Mouse (Mus musculus): ENCODE measurements around the gene Cyp46a1. TPM values are rescaled to one million over a fixed set of nuclear protein-coding genes. Genes with fewer than 3 reads are reported as not detected.

Gene Cyp46a1
- polyA plus RNA-seq, 1 experiment from 2014 or later: 11.7 TPM

- no peak overlapping the region for H3K27ac ChIP-seq (ENCODE audit: low read depth, low read length)
- no peaks in the 10 kb centered on the region for H3K36me3 ChIP-seq (ENCODE audit: control insufficient read depth, insufficient read depth, low read length)
- H3K9ac ChIP-seq (ENCODE audit: low read depth, low read length): no peak overlapping the region
- ATAC-seq (ENCODE audit: low FRiP score) (no peak), DNase-seq (ENCODE audit: low spot score) (no peak)
- H3K27me3 ChIP-seq (ENCODE audit: control insufficient read depth, insufficient read depth, low read length): peaks cover 13% of the 10 kb centered on the region
- no peaks in the 10 kb centered on the region for H3K9me3 ChIP-seq (ENCODE audit: control insufficient read depth, low read length)
- H3K4me1 ChIP-seq (replicated peaks; ENCODE audit: control insufficient read depth, insufficient read depth, low read length): peaks cover 31% of the 10 kb centered on the region
- WGBS: 26% methylated on average over 6 of the region's 6 CpGs
- no peak overlapping the region for H3K4me2 ChIP-seq (replicated peaks; ENCODE audit: low read depth, low read length)
- H3K4me3 ChIP-seq (ENCODE audit: low read depth, low read length): no peak overlapping the region
Measured at GRCm38 (mm10) chr12:108316655-108317054, 17.5 kb upstream of the Cyp46a1 start.

- DNase-seq (ENCODE audit: low spot score) (peak; percentile 48), ATAC-seq (ENCODE audit: low FRiP score) (no peak)
- Histone ChIP-seq H3K9ac (ENCODE audit: low read depth, low read length) (no peak overlapping the region), H3K4me1 (replicated peaks; ENCODE audit: control insufficient read depth, insufficient read depth, low read length) (peaks cover 28% of the 10 kb centered on the region), H3K4me3 (ENCODE audit: low read depth, low read length) (no peak overlapping the region), H3K4me2 (replicated peaks; ENCODE audit: low read depth, low read length) (no peak overlapping the region), H3K27ac (ENCODE audit: low read depth, low read length) (0 out of 2 replicates have a peak overlapping the region, but pooled peaks have one; percentile 17), H3K36me3 (ENCODE audit: control insufficient read depth, insufficient read depth, low read length) (no peaks in the 10 kb centered on the region), H3K27me3 (ENCODE audit: control insufficient read depth, insufficient read depth, low read length) (peaks cover 13% of the 10 kb centered on the region), H3K9me3 (ENCODE audit: control insufficient read depth, low read length) (no peaks in the 10 kb centered on the region)
- WGBS: 9% methylated on average over 9 of the region's 9 CpGs
Measured at GRCm38 (mm10) chr12:108317201-108317738, 16.9 kb upstream of the Cyp46a1 start.

- H3K9me3 ChIP-seq (ENCODE audit: control insufficient read depth, low read length): no peaks in the 10 kb centered on the region
- H3K4me2 ChIP-seq (replicated peaks; ENCODE audit: low read depth, low read length): peak overlapping the region; percentile 8; the same call in 1 of the 2 replicates
- H3K4me1 ChIP-seq (replicated peaks; ENCODE audit: control insufficient read depth, insufficient read depth, low read length): peaks cover 26% of the 10 kb centered on the region
- H3K27ac ChIP-seq (ENCODE audit: low read depth, low read length): no peak overlapping the region
- H3K4me3 ChIP-seq (ENCODE audit: low read depth, low read length): no peak overlapping the region
- no peak for ATAC-seq (ENCODE audit: low FRiP score)
- peaks cover 13% of the 10 kb centered on the region for H3K27me3 ChIP-seq (ENCODE audit: control insufficient read depth, insufficient read depth, low read length)
- no peak overlapping the region for H3K9ac ChIP-seq (ENCODE audit: low read depth, low read length)
- WGBS: 14% methylated on average over 18 of the region's 18 CpGs
- H3K36me3 ChIP-seq (ENCODE audit: control insufficient read depth, insufficient read depth, low read length): no peaks in the 10 kb centered on the region
- DNase-seq (ENCODE audit: low spot score): no peak
Measured at GRCm38 (mm10) chr12:108317826-108318430, 16.3 kb upstream of the Cyp46a1 start.

- WGBS: 13% methylated on average over 37 of the region's 37 CpGs
- peak overlapping the region; percentile 8; the same call in 1 of the 2 replicates for H3K4me2 ChIP-seq (replicated peaks; ENCODE audit: low read depth, low read length)
- DNase-seq (ENCODE audit: low spot score): no peak
- no peak overlapping the region for H3K9ac ChIP-seq (ENCODE audit: low read depth, low read length)
- H3K36me3 ChIP-seq (ENCODE audit: control insufficient read depth, insufficient read depth, low read length): no peaks in the 10 kb centered on the region
- no peak for ATAC-seq (ENCODE audit: low FRiP score)
- H3K9me3 ChIP-seq (ENCODE audit: control insufficient read depth, low read length): no peaks in the 10 kb centered on the region
- no peak overlapping the region for H3K4me3 ChIP-seq (ENCODE audit: low read depth, low read length)
- H3K27ac ChIP-seq (ENCODE audit: low read depth, low read length): no peak overlapping the region
- peaks cover 26% of the 10 kb centered on the region for H3K4me1 ChIP-seq (replicated peaks; ENCODE audit: control insufficient read depth, insufficient read depth, low read length)
- peaks cover 13% of the 10 kb centered on the region for H3K27me3 ChIP-seq (ENCODE audit: control insufficient read depth, insufficient read depth, low read length)
Measured at GRCm38 (mm10) chr12:108318499-108318898, 15.7 kb upstream of the Cyp46a1 start.

- Histone ChIP-seq H3K9me3 (ENCODE audit: control insufficient read depth, low read length) (no peaks in the 10 kb centered on the region), H3K4me1 (replicated peaks; ENCODE audit: control insufficient read depth, insufficient read depth, low read length) (peaks cover 26% of the 10 kb centered on the region), H3K27ac (ENCODE audit: low read depth, low read length) (peak overlapping the region; percentile 87), H3K4me3 (ENCODE audit: low read depth, low read length) (no peak overlapping the region), H3K27me3 (ENCODE audit: control insufficient read depth, insufficient read depth, low read length) (peaks cover 13% of the 10 kb centered on the region), H3K36me3 (ENCODE audit: control insufficient read depth, insufficient read depth, low read length) (no peaks in the 10 kb centered on the region), H3K4me2 (replicated peaks; ENCODE audit: low read depth, low read length) (no peak overlapping the region), H3K9ac (ENCODE audit: low read depth, low read length) (no peak overlapping the region)
- ATAC-seq (ENCODE audit: low FRiP score) (peak; percentile 9), DNase-seq (ENCODE audit: low spot score) (peak; percentile 67)
- 3% methylated on average over 8 of the region's 8 CpGs for WGBS
Measured at GRCm38 (mm10) chr12:108320096-108320495, 14.1 kb upstream of the Cyp46a1 start.

- WGBS: 55% methylated on average over 5 of the region's 5 CpGs
- Histone ChIP-seq H3K4me1 (replicated peaks; ENCODE audit: control insufficient read depth, insufficient read depth, low read length) (peaks cover 15% of the 10 kb centered on the region), H3K4me3 (ENCODE audit: low read depth, low read length) (no peak overlapping the region), H3K9ac (ENCODE audit: low read depth, low read length) (no peak overlapping the region), H3K27ac (ENCODE audit: low read depth, low read length) (no peak overlapping the region), H3K9me3 (ENCODE audit: control insufficient read depth, low read length) (no peaks in the 10 kb centered on the region), H3K36me3 (ENCODE audit: control insufficient read depth, insufficient read depth, low read length) (no peaks in the 10 kb centered on the region), H3K4me2 (replicated peaks; ENCODE audit: low read depth, low read length) (no peak overlapping the region), H3K27me3 (ENCODE audit: control insufficient read depth, insufficient read depth, low read length) (peaks cover 27% of the 10 kb centered on the region)
- no peak for DNase-seq (ENCODE audit: low spot score)
- no peak for ATAC-seq (ENCODE audit: low FRiP score)
Measured at GRCm38 (mm10) chr12:108326401-108326800, 7.8 kb upstream of the Cyp46a1 start.

- H3K4me1 ChIP-seq (replicated peaks; ENCODE audit: control insufficient read depth, insufficient read depth, low read length): peaks cover 12% of the 10 kb centered on the region
- 3% methylated on average over 66 of the region's 66 CpGs for WGBS
- H3K27me3 ChIP-seq (ENCODE audit: control insufficient read depth, insufficient read depth, low read length): peaks cover 27% of the 10 kb centered on the region
- no peaks in the 10 kb centered on the region for H3K9me3 ChIP-seq (ENCODE audit: control insufficient read depth, low read length)
- H3K4me2 ChIP-seq (replicated peaks; ENCODE audit: low read depth, low read length): peak overlapping the region; percentile 55
- peak; percentile 59; the same call in 1 of the 2 replicates for ATAC-seq (ENCODE audit: low FRiP score)
- peak overlapping the region; percentile 44 for H3K9ac ChIP-seq (ENCODE audit: low read depth, low read length)
- H3K27ac ChIP-seq (ENCODE audit: low read depth, low read length): no peak overlapping the region
- peak; percentile 76 for DNase-seq (ENCODE audit: low spot score)
- peak overlapping the region; percentile 29 for H3K4me3 ChIP-seq (ENCODE audit: low read depth, low read length)
- H3K36me3 ChIP-seq (ENCODE audit: control insufficient read depth, insufficient read depth, low read length): no peaks in the 10 kb centered on the region
Measured at GRCm38 (mm10) chr12:108327889-108328491, 6.2 kb upstream of the Cyp46a1 start.

GRCm38 (mm10) chr12:108333056-108333455, 1.1 kb upstream of the Cyp46a1 start:
- Histone ChIP-seq H3K9ac (ENCODE audit: low read depth, low read length) (no peak overlapping the region; the same call in 1 of the 2 replicates), H3K36me3 (ENCODE audit: control insufficient read depth, insufficient read depth, low read length) (no peaks in the 10 kb centered on the region), H3K27ac (ENCODE audit: low read depth, low read length) (0 out of 2 replicates have a peak overlapping the region, but pooled peaks have one; percentile 12), H3K9me3 (ENCODE audit: control insufficient read depth, low read length) (no peaks in the 10 kb centered on the region), H3K4me3 (ENCODE audit: low read depth, low read length) (peak overlapping the region; percentile 13), H3K4me1 (replicated peaks; ENCODE audit: control insufficient read depth, insufficient read depth, low read length) (peaks cover 10% of the 10 kb centered on the region; the same call in 1 of the 2 replicates), H3K4me2 (replicated peaks; ENCODE audit: low read depth, low read length) (peak overlapping the region; percentile 75), H3K27me3 (ENCODE audit: control insufficient read depth, insufficient read depth, low read length) (peaks cover 20% of the 10 kb centered on the region)
- DNase-seq (ENCODE audit: low spot score) (peak; percentile 91), ATAC-seq (ENCODE audit: low FRiP score) (peak; percentile 36)
- WGBS: 3% methylated on average over 16 of the region's 16 CpGs

All from hindbrain, embryonic 11.5 days (tissue).